Mouse (Mus musculus): ENCODE data around the gene Gm49387. TPM values are rescaled to one million over a fixed set of nuclear protein-coding genes. Genes with fewer than 3 reads are reported as not detected.

Gm49387 gene
- total RNA-seq, 1 experiment, result not detected

DNA sequence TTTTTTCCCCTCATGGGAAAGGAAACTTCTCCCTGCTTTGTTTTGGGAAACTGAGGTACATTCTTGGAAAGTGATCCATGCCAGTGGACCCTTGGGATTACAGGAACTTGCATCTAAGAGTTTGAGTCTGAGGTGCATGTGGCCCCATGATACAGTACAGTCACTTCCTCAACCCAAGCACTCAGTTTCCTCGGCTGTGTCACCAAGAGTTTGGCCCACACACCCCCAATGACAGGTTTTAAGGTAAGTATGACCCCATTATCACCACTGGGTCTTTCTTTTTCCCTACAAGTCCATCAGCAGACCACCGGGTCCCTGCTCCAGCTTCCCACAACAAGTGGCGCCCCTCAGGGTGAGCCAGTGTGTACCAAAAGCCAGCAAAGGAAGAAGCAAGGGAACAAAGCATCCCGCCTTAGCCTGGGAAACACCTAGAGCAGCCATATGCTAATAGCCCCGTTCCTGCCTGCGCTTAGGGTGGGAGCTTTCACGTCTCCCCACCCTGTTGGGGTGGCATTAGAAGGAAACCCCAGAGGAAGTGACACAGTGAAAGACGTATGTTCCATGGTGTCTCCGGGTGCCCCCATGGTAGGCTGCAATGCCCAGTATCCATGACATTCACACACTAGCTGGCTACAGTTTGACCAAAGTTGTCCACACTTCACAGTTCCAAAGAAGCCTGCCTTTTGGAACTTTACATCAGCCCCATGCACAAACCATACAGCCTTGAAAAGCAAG is 84.0 kb downstream of the Gm49387 start:
- Histone ChIP-seq H3K27ac (ENCODE audit: insufficient read depth, low read depth, low read length, poor library complexity, severe bottlenecking) (no peak overlapping the region), H3K4me1 (ENCODE audit: control insufficient read depth in 2 of 2, insufficient read depth in 2 of 2, low read length in 2 of 2, poor library complexity in 1 of 2) (peaks cover 0 to 2% of the 10 kb centered on the region in 2 experiments; a peak in 1 of 4 replicates), H3K9me3 (ENCODE audit: control insufficient read depth, insufficient read depth, low read depth, low read length) (no peaks in the 10 kb centered on the region), H3K36me3 (ENCODE audit: control insufficient read depth, insufficient read depth, low read length, poor library complexity, severe bottlenecking) (no peaks in the 10 kb centered on the region), H3K9ac (ENCODE audit: insufficient read depth, low read depth, low read length, poor library complexity, severe bottlenecking) (no peak overlapping the region), H3K4me3 (ENCODE audit: insufficient read depth in 1 of 2, low read depth in 1 of 2, low read length in 2 of 2, poor library complexity in 1 of 2, severe bottlenecking in 1 of 2) (no peak overlapping the region)
- no peak for DNase-seq (ENCODE audit: low read depth, low spot score)
- TF ChIP-seq HCFC1 (IDR thresholded peaks at IDR 0.05; ENCODE audit: borderline replicate concordance, insufficient read depth, low read length), result no peak
- no peak for TF ChIP-seq ZC3H11A (IDR thresholded peaks at IDR 0.05; ENCODE audit: borderline replicate concordance, low read depth, low read length)
- TF ChIP-seq MAFK (IDR thresholded peaks at IDR 0.05; ENCODE audit: insufficient read depth, low read depth, low read length), result no peak
- no peak for TF ChIP-seq CHD2 (IDR thresholded peaks at IDR 0.05; ENCODE audit: low read depth, low read length)
- no peak for TF ChIP-seq ZNF384 (IDR thresholded peaks at IDR 0.05; ENCODE audit: low read depth, low read length)
- in situ Hi-C loops (cut with MboI; ENCODE audit: low sequenced_read_pairs in 2 of 2, unreplicated experiment in 2 of 2), result no loop called here

DNA sequence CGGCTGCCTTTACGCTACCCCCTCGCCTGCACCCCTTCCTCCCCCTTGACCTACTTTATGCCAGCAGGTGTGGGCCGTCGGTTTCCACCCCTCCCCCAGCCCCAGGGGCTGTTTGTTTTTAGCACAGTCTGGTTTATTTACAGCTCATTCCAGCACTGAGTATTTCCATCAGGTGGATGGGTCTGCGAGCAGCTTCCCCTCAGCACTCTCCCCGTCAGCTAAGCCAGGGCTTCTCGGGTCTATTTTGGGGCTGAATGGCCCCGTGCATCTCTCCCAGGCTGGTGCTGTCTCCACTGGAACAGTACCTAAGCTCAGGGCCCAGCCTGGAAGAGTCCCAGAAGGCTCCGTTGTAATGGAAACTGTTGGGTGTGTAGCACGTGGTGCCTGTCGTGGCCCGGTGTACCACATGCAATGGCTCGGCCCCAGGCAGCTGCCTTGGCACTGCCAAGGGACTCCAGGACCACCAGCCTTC is 84.7 kb downstream of the Gm49387 start:
- in situ Hi-C loops (cut with MboI; ENCODE audit: low sequenced_read_pairs in 2 of 2, unreplicated experiment in 2 of 2), result no loop called here
- H3K4me1 ChIP-seq (ENCODE audit: control insufficient read depth in 2 of 2, insufficient read depth in 2 of 2, low read length in 2 of 2, poor library complexity in 1 of 2), result peaks cover 0 to 2% of the 10 kb centered on the region in 2 experiments; a peak in 1 of 4 replicates
- H3K27ac ChIP-seq (ENCODE audit: insufficient read depth, low read depth, low read length, poor library complexity, severe bottlenecking), result no peak overlapping the region
- DNase-seq (ENCODE audit: low read depth, low spot score), result no peak
- H3K9ac ChIP-seq (ENCODE audit: insufficient read depth, low read depth, low read length, poor library complexity, severe bottlenecking), result no peak overlapping the region
- no peaks in the 10 kb centered on the region for H3K9me3 ChIP-seq (ENCODE audit: control insufficient read depth, insufficient read depth, low read depth, low read length)
- TF ChIP-seq ZC3H11A (IDR thresholded peaks at IDR 0.05; ENCODE audit: borderline replicate concordance, low read depth, low read length) (no peak), HCFC1 (IDR thresholded peaks at IDR 0.05; ENCODE audit: borderline replicate concordance, insufficient read depth, low read length) (no peak), CHD2 (IDR thresholded peaks at IDR 0.05; ENCODE audit: low read depth, low read length) (no peak), ZNF384 (IDR thresholded peaks at IDR 0.05; ENCODE audit: low read depth, low read length) (no peak), MAFK (IDR thresholded peaks at IDR 0.05; ENCODE audit: insufficient read depth, low read depth, low read length) (no peak)
- H3K4me3 ChIP-seq (ENCODE audit: insufficient read depth in 1 of 2, low read depth in 1 of 2, low read length in 2 of 2, poor library complexity in 1 of 2, severe bottlenecking in 1 of 2), result no peak overlapping the region
- no peaks in the 10 kb centered on the region for H3K36me3 ChIP-seq (ENCODE audit: control insufficient read depth, insufficient read depth, low read length, poor library complexity, severe bottlenecking)

DNA sequence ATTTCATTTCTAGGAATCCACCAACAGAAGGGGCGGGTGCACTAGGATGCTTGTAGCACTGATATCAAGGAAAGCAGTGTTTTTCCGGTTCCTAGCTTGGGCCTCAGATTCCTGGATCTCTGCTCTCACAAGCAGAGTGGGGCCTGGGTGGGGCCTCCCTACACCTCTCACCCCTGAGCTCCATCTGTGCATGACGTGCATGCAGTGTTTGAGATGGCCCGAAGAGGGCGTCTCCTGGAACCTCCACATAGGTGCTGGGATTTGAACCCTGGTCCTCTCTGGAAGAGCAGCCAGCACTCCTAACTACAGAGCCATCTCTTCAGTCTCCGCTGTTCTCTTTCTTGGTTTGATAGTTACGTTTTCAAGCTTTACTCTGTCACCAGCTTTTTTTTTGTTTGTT is 85.7 kb downstream of the Gm49387 start:
- no peaks in the 10 kb centered on the region for H3K9me3 ChIP-seq (ENCODE audit: control insufficient read depth, insufficient read depth, low read depth, low read length)
- TF ChIP-seq CHD2 (IDR thresholded peaks at IDR 0.05; ENCODE audit: low read depth, low read length), result no peak
- TF ChIP-seq MAFK (IDR thresholded peaks at IDR 0.05; ENCODE audit: insufficient read depth, low read depth, low read length), result no peak
- TF ChIP-seq HCFC1 (IDR thresholded peaks at IDR 0.05; ENCODE audit: borderline replicate concordance, insufficient read depth, low read length), result no peak
- TF ChIP-seq ZC3H11A (IDR thresholded peaks at IDR 0.05; ENCODE audit: borderline replicate concordance, low read depth, low read length), result no peak
- TF ChIP-seq ZNF384 (IDR thresholded peaks at IDR 0.05; ENCODE audit: low read depth, low read length), result no peak
- in situ Hi-C loops (cut with MboI; ENCODE audit: low sequenced_read_pairs in 2 of 2, unreplicated experiment in 2 of 2), result no loop called here
- H3K27ac ChIP-seq (ENCODE audit: insufficient read depth, low read depth, low read length, poor library complexity, severe bottlenecking), result no peak overlapping the region
- H3K4me1 ChIP-seq (ENCODE audit: control insufficient read depth in 2 of 2, insufficient read depth in 2 of 2, low read length in 2 of 2, poor library complexity in 1 of 2), result peaks cover 0 to 2% of the 10 kb centered on the region in 2 experiments; a peak in 1 of 4 replicates
- H3K9ac ChIP-seq (ENCODE audit: insufficient read depth, low read depth, low read length, poor library complexity, severe bottlenecking), result no peak overlapping the region
- no peak overlapping the region for H3K4me3 ChIP-seq (ENCODE audit: insufficient read depth in 1 of 2, low read depth in 1 of 2, low read length in 2 of 2, poor library complexity in 1 of 2, severe bottlenecking in 1 of 2)
- DNase-seq (ENCODE audit: low read depth, low spot score), result no peak
- no peaks in the 10 kb centered on the region for H3K36me3 ChIP-seq (ENCODE audit: control insufficient read depth, insufficient read depth, low read length, poor library complexity, severe bottlenecking)

DNA sequence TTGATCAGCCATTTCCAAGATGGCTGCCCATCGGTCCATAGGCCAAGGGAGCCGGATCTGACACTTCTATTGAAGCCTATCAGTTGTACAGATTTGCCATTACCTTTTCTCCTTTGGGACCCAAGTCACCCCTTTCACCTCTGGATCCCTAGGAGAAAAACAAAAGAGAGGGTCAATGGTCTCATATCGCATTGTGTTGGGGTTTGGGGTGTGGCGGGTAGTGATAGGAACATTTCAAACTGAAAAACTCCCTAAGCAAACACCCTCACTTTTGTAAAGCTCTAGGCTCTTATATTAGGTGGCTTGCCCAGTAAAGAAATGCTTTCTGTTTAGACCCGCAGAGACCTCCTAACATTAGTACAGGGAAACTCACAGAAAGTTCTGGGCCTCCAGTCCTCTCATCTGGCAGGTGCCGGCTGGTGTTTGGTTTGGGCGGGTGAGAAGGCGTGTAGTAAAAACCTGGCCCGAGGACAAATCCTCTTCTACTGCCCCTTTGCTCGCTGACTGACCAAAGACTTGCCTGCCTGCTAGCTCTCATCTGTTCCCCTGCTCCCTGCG is 96.7 kb downstream of the Gm49387 start:
- peaks cover 2 to 6% of the 10 kb centered on the region in 2 experiments; a peak in 1 of 4 replicates for H3K4me1 ChIP-seq (ENCODE audit: control insufficient read depth in 2 of 2, insufficient read depth in 2 of 2, low read length in 2 of 2, poor library complexity in 1 of 2)
- H3K36me3 ChIP-seq (ENCODE audit: control insufficient read depth, insufficient read depth, low read length, poor library complexity, severe bottlenecking), result no peaks in the 10 kb centered on the region
- TF ChIP-seq HCFC1 (IDR thresholded peaks at IDR 0.05; ENCODE audit: borderline replicate concordance, insufficient read depth, low read length) (no peak), ZC3H11A (IDR thresholded peaks at IDR 0.05; ENCODE audit: borderline replicate concordance, low read depth, low read length) (no peak), MAFK (IDR thresholded peaks at IDR 0.05; ENCODE audit: insufficient read depth, low read depth, low read length) (no peak), CHD2 (IDR thresholded peaks at IDR 0.05; ENCODE audit: low read depth, low read length) (no peak), ZNF384 (IDR thresholded peaks at IDR 0.05; ENCODE audit: low read depth, low read length) (no peak)
- in situ Hi-C loops (cut with MboI; ENCODE audit: low sequenced_read_pairs in 2 of 2, unreplicated experiment in 2 of 2), result no loop called here
- no peak for DNase-seq (ENCODE audit: low read depth, low spot score)
- no peaks in the 10 kb centered on the region for H3K9me3 ChIP-seq (ENCODE audit: control insufficient read depth, insufficient read depth, low read depth, low read length)
- 0 out of 4 replicates have a peak overlapping the region, but pooled peaks of 1 of the 2 experiments have one; percentile 12 for H3K4me3 ChIP-seq (ENCODE audit: insufficient read depth in 1 of 2, low read depth in 1 of 2, low read length in 2 of 2, poor library complexity in 1 of 2, severe bottlenecking in 1 of 2)
- no peak overlapping the region for H3K27ac ChIP-seq (ENCODE audit: insufficient read depth, low read depth, low read length, poor library complexity, severe bottlenecking)
- no peak overlapping the region for H3K9ac ChIP-seq (ENCODE audit: insufficient read depth, low read depth, low read length, poor library complexity, severe bottlenecking)
